Mouse (Mus musculus): Measurements from ENCODE around the gene G3bp1.

DNA sequence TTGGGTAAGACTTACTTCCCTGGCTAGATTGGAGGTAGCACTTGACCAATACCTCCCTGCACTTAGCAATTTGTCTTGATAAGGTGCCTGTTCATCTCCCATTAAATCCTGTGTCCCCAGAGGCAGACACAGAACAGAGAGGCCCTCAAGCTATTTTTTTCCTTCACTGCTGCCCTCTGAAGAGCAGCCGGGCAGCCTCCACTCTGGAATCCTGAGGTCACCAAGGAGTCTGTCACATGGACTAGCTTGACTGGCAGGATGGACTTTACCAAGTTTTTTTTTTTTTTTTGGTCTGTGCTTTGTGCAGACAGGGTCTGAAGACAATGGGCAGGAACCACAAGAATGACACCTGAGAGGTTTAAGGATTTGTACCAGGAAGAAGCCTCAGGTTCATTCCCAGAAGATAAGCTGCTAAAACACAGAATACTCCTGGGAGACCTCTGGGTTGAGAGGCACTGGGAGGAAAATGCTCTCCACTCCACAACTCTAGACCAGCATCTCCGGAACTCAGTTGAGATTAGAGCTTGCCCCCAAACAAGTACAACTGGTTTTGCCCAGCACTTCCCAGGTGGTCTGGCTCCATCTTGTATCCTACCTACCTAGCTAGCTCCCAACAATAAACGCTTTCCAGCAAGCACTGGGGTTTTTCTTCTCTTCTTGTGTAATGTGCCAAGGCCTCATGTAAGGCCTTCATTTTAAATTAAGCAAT is 9.5 kb upstream of the G3bp1 start:
- TF ChIP-seq CTCF (IDR thresholded peaks at IDR 0.05; ENCODE audit: low read depth) (no peak), EP300 (IDR thresholded peaks at IDR 0.05; ENCODE audit: low read depth) (no peak)
